Comparison of ENCODE assay signal across 16 mouse cellular contexts in the genomic region with DNA sequence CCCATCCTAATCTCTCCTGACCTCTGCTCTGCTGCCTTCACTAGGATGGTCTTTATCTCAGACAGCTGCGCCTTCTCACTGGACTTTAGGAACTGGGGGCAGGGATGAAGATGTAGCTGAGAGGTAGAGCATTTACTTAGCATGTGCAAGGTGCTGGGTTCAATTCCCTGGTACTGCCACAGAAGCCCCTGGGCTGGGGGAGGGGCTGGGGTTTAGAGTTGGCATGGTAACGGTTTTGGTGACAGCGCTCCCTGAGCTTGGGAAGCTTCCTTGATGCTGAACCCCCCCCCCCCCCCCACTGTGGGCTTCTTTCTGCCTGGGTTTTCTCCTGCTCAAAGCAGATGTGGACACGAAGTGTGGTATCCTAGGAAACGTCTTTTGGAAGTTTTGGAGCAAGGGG.
DNase-seq lines count a peak whose midpoint lies in the region; ATAC-seq and TF ChIP-seq lines count a peak whose summit lies in the region.
"Had no signal": no experiment of that assay in that cellular context is flagged by ENCODE, and none has a peak within 500 bp of the region (broad histone marks: within the 10 kb centered on the region; RNA-seq: fewer than 3 reads in every experiment).

No protein-coding gene starts in this region.

- no peak overlapping the region for H3K4me3 ChIP-seq in heart, embryonic 12.5 days
- no peak overlapping the region for H3K4me3 ChIP-seq in layer of hippocampus, adult 2 months
- H3K4me3 ChIP-seq in forebrain, embryonic 12.5 days (replicated peaks), result no peak overlapping the region
- no peak overlapping the region for H3K4me3 ChIP-seq in forebrain, postnatal 0 days (ENCODE audit: low read depth, low read length)
- H3K4me3 ChIP-seq: limb, embryonic 15.5 days; neural tube, embryonic 13.5 days had no signal

- intact Hi-C loops in heart, postnatal 10 days (cut with DNase I), result no loop called here

- 0 out of 2 replicates have a peak overlapping the region, but pooled peaks have one; percentile 40 for H3K4me2 ChIP-seq in heart, embryonic 12.5 days
- no peak overlapping the region for H3K4me2 ChIP-seq in forebrain, embryonic 12.5 days
- H3K4me2 ChIP-seq in forebrain, postnatal 0 days (ENCODE audit: low read depth), result no peak overlapping the region
- H3K4me2 ChIP-seq: limb, embryonic 15.5 days; neural tube, embryonic 13.5 days had no signal

- H3K9ac ChIP-seq in heart, embryonic 12.5 days, result no peak overlapping the region
- H3K9ac ChIP-seq in forebrain, embryonic 12.5 days, result 0 out of 2 replicates have a peak overlapping the region, but pooled peaks have one; percentile 12
- no peak overlapping the region for H3K9ac ChIP-seq in forebrain, postnatal 0 days
- H3K9ac ChIP-seq: limb, embryonic 15.5 days; liver, postnatal 0 days; neural tube, embryonic 13.5 days had no signal

- no peaks in the 10 kb centered on the region for H3K9me3 ChIP-seq in heart, embryonic 12.5 days (replicated peaks)
- no peaks in the 10 kb centered on the region for H3K9me3 ChIP-seq in forebrain, embryonic 12.5 days
- no peaks in the 10 kb centered on the region for H3K9me3 ChIP-seq in forebrain, postnatal 0 days (ENCODE audit: low read length)
- H3K9me3 ChIP-seq: limb, embryonic 15.5 days; neural tube, embryonic 13.5 days had no signal

- no peak for TF ChIP-seq CTCF in layer of hippocampus, adult 2 months (conservative IDR thresholded peaks at IDR 0.05)
- TF ChIP-seq CTCF in forebrain, postnatal 0 days (IDR thresholded peaks at IDR 0.05; ENCODE audit: low read depth), result no peak

- H3K27me3 ChIP-seq in heart, embryonic 12.5 days (replicated peaks), result no peaks in the 10 kb centered on the region
- no peaks in the 10 kb centered on the region for H3K27me3 ChIP-seq in forebrain, embryonic 12.5 days
- no peaks in the 10 kb centered on the region for H3K27me3 ChIP-seq in forebrain, postnatal 0 days (ENCODE audit: insufficient read depth, low read length)
- H3K27me3 ChIP-seq: limb, embryonic 15.5 days; neural tube, embryonic 13.5 days had no signal

- peak overlapping the region; percentile 84 for H3K27ac ChIP-seq in heart, embryonic 12.5 days (ENCODE audit: poor library complexity, severe bottlenecking)
- peak overlapping the region; percentile 65 for H3K27ac ChIP-seq in layer of hippocampus, adult 2 months
- H3K27ac ChIP-seq in forebrain, embryonic 12.5 days, result no peak overlapping the region
- no peak overlapping the region for H3K27ac ChIP-seq in forebrain, postnatal 0 days (ENCODE audit: low read depth, low read length)
- H3K27ac ChIP-seq: neural tube, embryonic 13.5 days had no signal

- DNase-seq in heart, postnatal 10 days, result no peak
- no peak for DNase-seq in layer of hippocampus, adult 2 months (ENCODE audit: low spot score in 2 of 2)
- DNase-seq in layer of hippocampus, adult 11-12 months (ENCODE audit: low spot score), result no peak
- DNase-seq in forebrain, postnatal 0 days, result no peak
- DNase-seq: adrenal gland, postnatal 10 days; cerebellum, adult 18-20 months; liver, postnatal 0 days; lung, postnatal 36 days; retina, postnatal 1 day; thymus, adult 2 months had no signal

- H3K4me1 ChIP-seq in heart, embryonic 12.5 days (replicated peaks), result peaks cover 52% of the 10 kb centered on the region
- H3K4me1 ChIP-seq in forebrain, embryonic 12.5 days, result peaks cover 24% of the 10 kb centered on the region
- no peaks in the 10 kb centered on the region for H3K4me1 ChIP-seq in forebrain, postnatal 0 days (ENCODE audit: insufficient read depth)

- WGBS in heart, embryonic 12.5 days, result 58% methylated on average over 5 of the region's 5 CpGs
- WGBS in forebrain, embryonic 12.5 days, result 37% methylated on average over 5 of the region's 5 CpGs
- WGBS in forebrain, postnatal 0 days, result 39% methylated on average over 5 of the region's 5 CpGs

- H3K36me3 ChIP-seq in heart, embryonic 12.5 days, result peaks cover 18% of the 10 kb centered on the region
- peaks cover 17% of the 10 kb centered on the region for H3K36me3 ChIP-seq in forebrain, embryonic 12.5 days (replicated peaks)
- no peaks in the 10 kb centered on the region for H3K36me3 ChIP-seq in forebrain, postnatal 0 days (ENCODE audit: insufficient read depth)
- H3K36me3 ChIP-seq: G1E had no signal

- ATAC-seq in heart, embryonic 12.5 days (ENCODE audit: insufficient number of reproducible peaks, low FRiP score), result no peak
- peak; percentile 30; the same call in 1 of the 2 replicates for ATAC-seq in forebrain, embryonic 12.5 days (ENCODE audit: low FRiP score)
- ATAC-seq in forebrain, postnatal 0 days, result peak; percentile 17; the same call in 1 of the 2 replicates
- no peak for ATAC-seq in erythroid progenitor cell, adult 5-6 weeks (replicated peaks; ENCODE audit: low FRiP score, poor library complexity, severe bottlenecking)
- ATAC-seq: liver, postnatal 0 days had no signal

Comparison
In these comparisons a context has a peak if more than half of its experiments do, and no peak if none do; other contexts are left out.
1. ATAC-seq: peak in forebrain, embryonic 12.5 days (single experiment) and forebrain, postnatal 0 days (single experiment); none in heart, embryonic 12.5 days (single experiment) and erythroid progenitor cell, adult 5-6 weeks (single experiment).
2. H3K27ac ChIP-seq: peak in heart, embryonic 12.5 days (single experiment) and layer of hippocampus, adult 2 months (single experiment); none in forebrain, embryonic 12.5 days (single experiment) and forebrain, postnatal 0 days (single experiment).